Mouse (Mus musculus) heart, postnatal 0 days (tissue): ENCODE data around the gene Aox1.

ENCODE experiments used
- CTCF ChIP-seq: IDR thresholded peaks from 2 replicates; pipeline ENCODE4 v1.5.1; 2016; ENCODE audit warnings: antibody characterized with exemption, control low read depth, low read depth
- EP300 ChIP-seq: IDR thresholded peaks from 2 replicates; pipeline ENCODE4 v1.6.1; 2016; ENCODE audit warnings: antibody characterized with exemption, low read depth

GRCm38 (mm10) chr1:58146026-58146425 is 116.3 kb downstream of the Aox1 start:
- TF ChIP-seq CTCF (no peak), EP300 (no peak)
